Mouse (Mus musculus) CH12.LX (cell line): Measurements from ENCODE around the gene Cbl. TPM values are rescaled to one million over a fixed set of nuclear protein-coding genes. Genes with fewer than 3 reads are reported as not detected.

Experiments used
- DNase-seq: peaks from one replicate; pipeline ENCODE4 v3.0.0-alpha.2; 2013; ENCODE audit errors: extremely low read depth
- H3K27ac ChIP-seq: 2 replicates; pipeline ENCODE4 v1.5.1; 2012; ENCODE audit warnings: low read depth, mild to moderate bottlenecking, control low read depth, moderate library complexity; ENCODE audit not compliant: insufficient read depth
- H3K27me3 ChIP-seq: replicated peaks from 2 replicates; pipeline ENCODE3; 2012; ENCODE audit warnings: inconsistent platforms
- H3K36me3 ChIP-seq, 2 experiments: replicated peaks in 1 of 2; 2 replicates each; pipeline versions ENCODE3 to v1.6.1; 2012; ENCODE audit warnings: inconsistent platforms in 1 of 2, low read length in 1 of 2, mild to moderate bottlenecking in 1 of 2, mixed read lengths in 1 of 2, moderate library complexity in 1 of 2; ENCODE audit not compliant: control insufficient read depth in 1 of 2, insufficient read depth in 1 of 2
- H3K4me1 ChIP-seq, 2 experiments: 2 replicates each; pipeline ENCODE4 v1.6.1; 2012; ENCODE audit warnings: inconsistent platforms in 1 of 2, moderate library complexity in 1 of 2; ENCODE audit not compliant: insufficient read depth in 2 of 2, control insufficient read depth in 1 of 2
- H3K4me2 ChIP-seq: 2 replicates; pipeline ENCODE4 v1.6.1; 2012; ENCODE audit warnings: low read depth, mild to moderate bottlenecking, control low read depth; ENCODE audit not compliant: poor library complexity, insufficient read depth, severe bottlenecking
- H3K4me3 ChIP-seq, 3 experiments: fragments of 150-350 bp in 1 of 3; sonication (generic) in 1 of 3; replicated peaks in 1 of 3; 2 replicates each; pipeline versions ENCODE3 to v1.5.1; 2011 to 2012; ENCODE audit warnings: low read depth in 2 of 3, low read length in 2 of 3, mild to moderate bottlenecking in 2 of 3, moderate library complexity in 2 of 3, control low read depth in 1 of 3, improper control_type of control experiment in 1 of 3, inconsistent platforms in 1 of 3, mixed read lengths in 1 of 3; ENCODE audit not compliant: poor library complexity in 1 of 3
- H3K79me2 ChIP-seq: replicated peaks from 2 replicates; pipeline ENCODE4 v1.6.1; 2012; ENCODE audit warnings: mild to moderate bottlenecking, moderate library complexity; ENCODE audit not compliant: control insufficient read depth, poor library complexity, insufficient read depth, severe bottlenecking; ENCODE audit errors: extremely low read depth
- H3K9ac ChIP-seq: 2 replicates; pipeline ENCODE4 v1.6.1; 2012; ENCODE audit warnings: low read depth, mild to moderate bottlenecking, control low read depth, moderate library complexity; ENCODE audit not compliant: insufficient read depth
- H3K9me3 ChIP-seq: replicated peaks from 2 replicates; pipeline ENCODE3; 2012; ENCODE audit warnings: low read length, inconsistent platforms, mixed read lengths
- BHLHE40 ChIP-seq: IDR thresholded peaks from 2 replicates; pipeline ENCODE4 v1.6.1; 2011; ENCODE audit warnings: mild to moderate bottlenecking, low read depth, low read length, improper control_type of control experiment
- CHD1 ChIP-seq: IDR thresholded peaks from 2 replicates; pipeline ENCODE4 v1.6.1; 2012; ENCODE audit warnings: low read depth, low read length, improper control_type of control experiment, inconsistent platforms
- CHD2 ChIP-seq: IDR thresholded peaks from 2 replicates; pipeline ENCODE4 v1.6.1; 2011; ENCODE audit warnings: low read length, improper control_type of control experiment
- ELF1 ChIP-seq: IDR thresholded peaks from 2 replicates; pipeline ENCODE4 v1.6.1; 2014; ENCODE audit warnings: low read depth, mild to moderate bottlenecking, inconsistent platforms, low read length, improper control_type of control experiment
- ETS1 ChIP-seq: conservative IDR thresholded peaks from 2 replicates; pipeline ENCODE4 v1.6.1; 2012; ENCODE audit warnings: low read depth, mild to moderate bottlenecking, inconsistent platforms, low read length, improper control_type of control experiment, moderate library complexity
- GABPA ChIP-seq: IDR thresholded peaks from 2 replicates; pipeline ENCODE4 v1.6.1; 2012; ENCODE audit warnings: low read depth, low read length, improper control_type of control experiment, inconsistent platforms; ENCODE audit not compliant: insufficient replicate concordance
- IRF4 ChIP-seq: IDR thresholded peaks from 2 replicates; pipeline ENCODE4 v1.6.1; 2014; ENCODE audit warnings: low read depth, mild to moderate bottlenecking, inconsistent platforms, low read length, improper control_type of control experiment
- JUND ChIP-seq: conservative IDR thresholded peaks from 2 replicates; pipeline ENCODE4 v1.6.1; 2011; ENCODE audit warnings: low read depth, low read length, improper control_type of control experiment
- KAT2A ChIP-seq: IDR thresholded peaks from 2 replicates; pipeline ENCODE4 v1.6.1; 2012; ENCODE audit warnings: low read length, improper control_type of control experiment, inconsistent platforms; ENCODE audit not compliant: insufficient replicate concordance
- MAFK ChIP-seq: IDR thresholded peaks from 2 replicates; pipeline ENCODE4 v1.6.1; 2011; ENCODE audit warnings: low read length, improper control_type of control experiment; ENCODE audit not compliant: insufficient replicate concordance
- MAX ChIP-seq: IDR thresholded peaks from 2 replicates; pipeline ENCODE4 v1.6.1; 2011; ENCODE audit warnings: low read length, improper control_type of control experiment
- MAZ ChIP-seq: IDR thresholded peaks from 2 replicates; pipeline ENCODE4 v1.6.1; 2012; ENCODE audit warnings: low read depth, mild to moderate bottlenecking, inconsistent platforms, low read length, improper control_type of control experiment, moderate library complexity
- MXI1 ChIP-seq: IDR thresholded peaks from 2 replicates; pipeline ENCODE4 v1.6.1; 2011; ENCODE audit warnings: mild to moderate bottlenecking, low read depth, low read length, improper control_type of control experiment
- MYC ChIP-seq: IDR thresholded peaks from 2 replicates; pipeline ENCODE4 v1.6.1; 2011; ENCODE audit warnings: low read depth, mild to moderate bottlenecking, improper control_type of control experiment, low read length
- NELFE ChIP-seq: IDR thresholded peaks from 2 replicates; pipeline ENCODE4 v1.6.1; 2011; ENCODE audit warnings: low read depth, low read length, improper control_type of control experiment
- NRF1 ChIP-seq: IDR thresholded peaks from 2 replicates; pipeline ENCODE4 v1.6.1; 2014; ENCODE audit warnings: low read depth, mild to moderate bottlenecking, inconsistent platforms, low read length, improper control_type of control experiment, moderate library complexity
- POLR2A ChIP-seq: IDR thresholded peaks from 2 replicates; pipeline ENCODE4 v1.6.1; 2011; ENCODE audit warnings: low read depth, mild to moderate bottlenecking, improper control_type of control experiment, low read length
- RAD21 ChIP-seq: IDR thresholded peaks from 2 replicates; pipeline ENCODE4 v1.6.1; 2011; ENCODE audit warnings: low read depth, mild to moderate bottlenecking, low read length, improper control_type of control experiment, moderate library complexity
- SIN3A ChIP-seq: IDR thresholded peaks from 2 replicates; pipeline ENCODE4 v1.6.1; 2012; ENCODE audit warnings: low read length, improper control_type of control experiment, inconsistent platforms
- TCF12 ChIP-seq: IDR thresholded peaks from 2 replicates; pipeline ENCODE4 v1.6.1; 2014; ENCODE audit warnings: low read depth, mild to moderate bottlenecking, inconsistent platforms, low read length, improper control_type of control experiment
- UBTF ChIP-seq: IDR thresholded peaks from 2 replicates; pipeline ENCODE4 v1.6.1; 2012; ENCODE audit warnings: low read depth, mild to moderate bottlenecking, inconsistent platforms, low read length, improper control_type of control experiment, moderate library complexity
- ZKSCAN1 ChIP-seq: IDR thresholded peaks from 2 replicates; pipeline ENCODE4 v1.6.1; 2012; ENCODE audit warnings: low read depth, inconsistent platforms, low read length, improper control_type of control experiment, borderline replicate concordance
- ZMIZ1 ChIP-seq: IDR thresholded peaks from 2 replicates; pipeline ENCODE4 v1.6.1; 2012; ENCODE audit warnings: low read depth, mild to moderate bottlenecking, inconsistent platforms, low read length, improper control_type of control experiment
- ZNF384 ChIP-seq: IDR thresholded peaks from 2 replicates; pipeline ENCODE4 v1.6.1; 2012; ENCODE audit warnings: low read depth, low read length, improper control_type of control experiment, inconsistent platforms
- dilution Hi-C: fragments of 300-500 bp; cut with MboI; formaldehyde crosslinking; loops from 2 replicates; pipeline ENCODE4 v1.14.3; 2020; ENCODE audit warnings: low sequenced_read_pairs; ENCODE audit not compliant: extremely low pct_unique_long_range_greater_than_20kb, extremely low pct_ligation_motif_present
- in situ Hi-C: fragments of 300-500 bp; cut with MboI; formaldehyde crosslinking; loops from 3 replicates; pipeline ENCODE4 v1.14.3; 2019; ENCODE audit warnings: low sequenced_read_pairs, low pct_ligation_motif_present, low pct_unique_long_range_greater_than_20kb, mixed read lengths
- polyA plus RNA-seq: library from polyadenylated mRNA; unstranded; fragments of >175 nt; gene quantifications from 2 replicates; pipeline ENCODE4 v1.2.1, GENCODE M21; 2012; ENCODE audit warnings: low read depth; ENCODE audit not compliant: insufficient read length
- total RNA-seq, 2 experiments: library from RNA; depleted of rRNA; stranded (reverse); fragments of 300-350 nt in 1 of 2; fragments of >200 nt in 1 of 2; gene quantifications; 2 replicates each; pipeline ENCODE4 v1.2.3; 2012 to 2014

Gene Cbl
- total and polyA plus RNA-seq, 3 experiments = 8.3 to 39.0 (median 11.9) TPM

DNA sequence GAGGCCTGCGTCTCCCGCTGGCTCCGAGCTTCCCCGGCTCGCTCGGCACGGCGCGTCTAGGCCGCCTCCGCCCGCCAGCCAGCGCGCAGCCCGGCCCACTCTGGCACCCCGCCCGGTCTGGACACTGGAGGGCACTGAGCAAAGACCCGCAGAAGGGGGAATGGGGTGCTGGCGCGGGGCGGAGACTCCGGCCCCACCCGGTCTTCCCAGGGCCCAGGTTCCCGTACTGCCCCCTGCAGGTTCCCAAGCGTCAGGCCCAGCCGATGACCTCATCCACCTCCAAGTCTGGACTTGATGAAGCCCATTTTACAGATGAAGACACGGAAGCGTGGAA lies 34.1 kb upstream of the Cbl start (continued):
- TF ChIP-seq NRF1 (0 out of 2 replicates have a peak, but pooled peaks have one; percentile 15), UBTF (0 out of 2 replicates have a peak, but pooled peaks have one; percentile 52), CHD2 (no peak), ETS1 (no peak), MXI1 (peak; percentile 57; the same call in 1 of the 2 replicates), CHD1 (peak; percentile 52; the same call in 1 of the 2 replicates), JUND (peak; percentile 87)

DNA sequence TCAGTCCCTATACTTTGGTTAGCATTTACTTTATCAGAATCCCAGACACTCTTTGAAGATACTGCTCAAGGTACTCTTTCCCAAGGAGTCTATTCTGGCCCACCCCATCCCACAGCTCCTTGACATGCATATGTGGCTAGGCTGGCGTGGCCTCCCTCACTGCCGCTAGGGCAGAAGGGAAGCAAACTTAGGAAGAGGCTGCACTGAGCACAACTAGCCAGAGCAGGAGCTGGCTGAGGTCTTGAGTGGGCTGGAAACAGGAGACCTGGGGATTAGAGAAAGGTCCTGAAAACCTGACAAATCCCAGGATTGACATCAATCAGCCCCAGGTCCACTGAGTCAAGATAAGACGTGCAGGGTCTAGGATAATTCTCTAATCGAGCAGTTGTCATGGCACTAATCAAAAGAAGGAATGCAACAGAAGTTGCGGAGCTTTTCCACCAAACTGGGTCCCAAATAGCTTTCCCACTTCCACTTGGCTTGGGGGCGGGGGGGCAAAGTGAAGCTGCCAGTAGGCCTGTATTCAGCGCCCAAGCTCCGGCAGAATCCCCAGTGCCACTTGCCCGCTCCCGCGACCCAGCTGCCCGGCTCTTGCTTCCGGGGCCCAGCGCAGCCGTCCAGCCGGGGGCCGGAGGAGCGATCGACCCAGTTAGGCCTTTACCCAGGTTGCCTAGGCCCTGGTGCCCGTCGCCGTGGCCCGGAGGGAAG lies 33.6 kb upstream of the Cbl start:
- H3K36me3 ChIP-seq = peaks cover 14 to 32% of the 10 kb centered on the region in 2 experiments
- peak overlapping the region; percentile 76 to 81 (median 79) for H3K4me3 ChIP-seq
- peak; percentile 25 for DNase-seq
- H3K4me2 ChIP-seq = peak overlapping the region; percentile 42
- H3K79me2 ChIP-seq = no peaks in the 10 kb centered on the region
- in situ Hi-C loops = loop anchor here (10.0 kb wide), 1 partner anchor 143 kb away; no protein-coding TSS in a partner anchor
- no peaks in the 10 kb centered on the region for H3K27me3 ChIP-seq
- H3K9ac ChIP-seq = peak overlapping the region; percentile 96
- dilution Hi-C loops = no loop called here
- H3K9me3 ChIP-seq = no peaks in the 10 kb centered on the region
- TF ChIP-seq SIN3A = peak; percentile 19; the same call in 1 of the 2 replicates
- TF ChIP-seq ZKSCAN1 = no peak
- TF ChIP-seq CHD1 = peak; percentile 52; the same call in 1 of the 2 replicates
- TF ChIP-seq MAX = no peak
- peak; percentile 84 for TF ChIP-seq UBTF
- TF ChIP-seq MYC = 0 out of 2 replicates have a peak, but pooled peaks have one; percentile 3
- H3K27ac ChIP-seq = peak overlapping the region; percentile 44; the same call in 1 of the 2 replicates
- H3K4me1 ChIP-seq = peaks cover 0 to 16% of the 10 kb centered on the region in 2 experiments; a peak in 3 of 4 replicates

GRCm38 (mm10) chr9:44266478-44267226 lies 32.8 kb upstream of the Cbl start:
- Histone ChIP-seq H3K27me3 (no peaks in the 10 kb centered on the region), H3K79me2 (no peaks in the 10 kb centered on the region), H3K9me3 (no peaks in the 10 kb centered on the region), H3K9ac (peak overlapping the region; percentile 96), H3K4me2 (no peak overlapping the region; the same call in 1 of the 2 replicates), H3K27ac (no peak overlapping the region), H3K4me3 (peak overlapping the region in 2 of 3 experiments; percentile 76 to 79), H3K36me3 (peaks cover 21 to 41% of the 10 kb centered on the region in 2 experiments), H3K4me1 (peaks cover 0 to 16% of the 10 kb centered on the region in 2 experiments; a peak in 3 of 4 replicates)
- in situ Hi-C loops = loop anchor here (10.0 kb wide), 1 partner anchor 142 kb away; no protein-coding TSS in a partner anchor
- dilution Hi-C loops = no loop called here
- no peak for DNase-seq
- TF ChIP-seq KAT2A (no peak), MAFK (no peak), JUND (no peak), POLR2A (no peak), ZNF384 (no peak), BHLHE40 (no peak), NELFE (no peak), GABPA (no peak), ZMIZ1 (no peak), MAX (no peak), MAZ (no peak), RAD21 (no peak), IRF4 (no peak), ZKSCAN1 (no peak), ELF1 (no peak), TCF12 (no peak)
